Mouse (Mus musculus) heart, postnatal 0 days (tissue): ENCODE data around the gene Schip1.

Experiments used
- CTCF ChIP-seq: IDR thresholded peaks from 2 replicates; pipeline ENCODE4 v1.5.1; 2016; ENCODE audit warnings: antibody characterized with exemption, control low read depth, low read depth
- EP300 ChIP-seq: IDR thresholded peaks from 2 replicates; pipeline ENCODE4 v1.6.1; 2016; ENCODE audit warnings: antibody characterized with exemption, low read depth

- TF ChIP-seq CTCF (no peak), EP300 (no peak)
Measured at GRCm38 (mm10) chr3:68516393-68517081, 451.9 kb downstream of the Schip1 start.
